Mouse (Mus musculus) cerebellum, adult 2 months (tissue): ENCODE measurements around the gene Gm527. TPM values are rescaled to one million over a fixed set of nuclear protein-coding genes. Genes with fewer than 3 reads are reported as not detected.
A peak's percentile ranks its signal among the peaks of the same experiment; 100 is the strongest.

Experiments
- DNase-seq, 2 experiments: peaks; one replicate each; pipeline ENCODE4 v3.0.0; 2021
- H3K27ac ChIP-seq: fragments of 200-500 bp; 2 replicates; pipeline ENCODE4 v1.5.1; 2012; ENCODE audit warnings: low read length, control low read depth, inconsistent platforms; ENCODE audit not compliant: insufficient read depth
- H3K27me3 ChIP-seq: fragments of 200-500 bp; 2 replicates; pipeline ENCODE4 v1.6.1; 2012; ENCODE audit warnings: inconsistent platforms, mild to moderate bottlenecking, low read length, moderate library complexity; ENCODE audit not compliant: control insufficient read depth, insufficient read depth
- H3K4me1 ChIP-seq: fragments of 200-500 bp; 2 replicates; pipeline ENCODE4 v1.6.1; 2011; ENCODE audit warnings: low read length; ENCODE audit not compliant: control insufficient read depth, insufficient read depth
- H3K4me3 ChIP-seq: fragments of 200-500 bp; replicated peaks from 2 replicates; pipeline ENCODE3; 2011; ENCODE audit warnings: mild to moderate bottlenecking, low read depth, low read length, control low read depth; ENCODE audit not compliant: insufficient read depth
- CTCF ChIP-seq: fragments of 200-500 bp; IDR thresholded peaks from 2 replicates; pipeline ENCODE4 v1.5.1; 2011; ENCODE audit warnings: low read depth, mild to moderate bottlenecking, control low read depth, low read length, moderate library complexity, borderline replicate concordance; ENCODE audit not compliant: insufficient read depth
- POLR2A ChIP-seq: fragments of 200-500 bp; IDR thresholded peaks from 2 replicates; pipeline ENCODE4 v1.6.1; 2011; ENCODE audit warnings: low read length, control low read depth, borderline replicate concordance; ENCODE audit not compliant: insufficient read depth
- WGBS: fragments of 180-500 bp; shearing (Covaris S2); methylation state at CpG from one replicate; pipeline ENCODE4 v1.1.7; 2018; 5-methylcytosine and 5-hydroxymethylcytosine counted together
- polyA plus RNA-seq: library from polyadenylated mRNA; depleted of rRNA; stranded (reverse); fragments of >200 nt; gene quantifications from 2 replicates; pipeline ENCODE4 v1.2.3, GENCODE M21; 2012

Gene Gm527
- polyA plus RNA-seq, 1 experiment: 9.0 TPM

DNA sequence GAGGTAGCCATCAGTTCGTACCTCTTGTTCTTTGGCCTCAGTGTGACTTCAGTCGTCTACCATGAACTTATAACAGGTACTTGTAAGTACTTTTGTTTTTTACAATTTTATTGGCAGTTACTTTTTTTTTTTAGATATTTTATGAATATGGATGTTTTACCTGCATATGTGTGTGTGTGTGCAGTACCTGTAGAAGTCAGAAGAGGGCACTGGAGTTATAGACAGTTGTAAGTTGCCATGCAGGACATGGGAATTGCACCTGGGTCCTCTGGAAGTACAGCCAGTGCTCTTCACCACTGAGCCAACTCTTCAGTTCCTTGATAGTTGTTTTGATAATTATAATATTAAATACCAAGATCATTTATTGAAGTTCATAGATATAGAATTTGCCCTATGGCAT, 19.8 kb downstream of the Gm527 start:
- WGBS: 84% methylated on average over 2 of the region's 2 CpGs
- Histone ChIP-seq H3K27ac (no peak overlapping the region), H3K4me1 (no peaks in the 10 kb centered on the region), H3K4me3 (no peak overlapping the region), H3K27me3 (no peaks in the 10 kb centered on the region)
- no peak for TF ChIP-seq CTCF
- TF ChIP-seq POLR2A: no peak
- DNase-seq: no peak

DNA sequence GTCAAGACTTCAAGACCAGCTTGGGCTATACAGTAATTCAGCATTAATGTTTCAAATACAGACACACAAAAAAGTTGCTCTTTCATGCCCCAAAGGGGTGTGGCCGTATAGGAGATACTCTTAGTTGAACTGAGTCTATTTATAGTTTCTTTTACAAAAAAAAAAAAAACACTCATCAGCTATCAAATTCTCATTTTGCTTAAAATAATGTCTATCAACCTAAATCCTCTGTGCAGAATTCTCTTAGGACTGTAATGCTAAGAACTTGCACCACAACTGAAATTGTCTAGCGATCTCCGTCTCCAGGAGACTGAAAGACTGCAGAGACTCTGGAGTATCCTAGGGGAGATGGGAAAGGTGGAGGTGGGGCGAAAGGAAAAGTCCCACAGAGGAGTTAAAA, 46.9 kb downstream of the Gm527 start:
- Histone ChIP-seq H3K4me3 (peak overlapping the region; percentile 93), H3K27ac (no peak overlapping the region), H3K4me1 (no peaks in the 10 kb centered on the region), H3K27me3 (no peaks in the 10 kb centered on the region)
- TF ChIP-seq CTCF: no peak
- no peak for TF ChIP-seq POLR2A
- WGBS: 18% methylated on average over 4 of the region's 4 CpGs
- no peak for DNase-seq

DNA sequence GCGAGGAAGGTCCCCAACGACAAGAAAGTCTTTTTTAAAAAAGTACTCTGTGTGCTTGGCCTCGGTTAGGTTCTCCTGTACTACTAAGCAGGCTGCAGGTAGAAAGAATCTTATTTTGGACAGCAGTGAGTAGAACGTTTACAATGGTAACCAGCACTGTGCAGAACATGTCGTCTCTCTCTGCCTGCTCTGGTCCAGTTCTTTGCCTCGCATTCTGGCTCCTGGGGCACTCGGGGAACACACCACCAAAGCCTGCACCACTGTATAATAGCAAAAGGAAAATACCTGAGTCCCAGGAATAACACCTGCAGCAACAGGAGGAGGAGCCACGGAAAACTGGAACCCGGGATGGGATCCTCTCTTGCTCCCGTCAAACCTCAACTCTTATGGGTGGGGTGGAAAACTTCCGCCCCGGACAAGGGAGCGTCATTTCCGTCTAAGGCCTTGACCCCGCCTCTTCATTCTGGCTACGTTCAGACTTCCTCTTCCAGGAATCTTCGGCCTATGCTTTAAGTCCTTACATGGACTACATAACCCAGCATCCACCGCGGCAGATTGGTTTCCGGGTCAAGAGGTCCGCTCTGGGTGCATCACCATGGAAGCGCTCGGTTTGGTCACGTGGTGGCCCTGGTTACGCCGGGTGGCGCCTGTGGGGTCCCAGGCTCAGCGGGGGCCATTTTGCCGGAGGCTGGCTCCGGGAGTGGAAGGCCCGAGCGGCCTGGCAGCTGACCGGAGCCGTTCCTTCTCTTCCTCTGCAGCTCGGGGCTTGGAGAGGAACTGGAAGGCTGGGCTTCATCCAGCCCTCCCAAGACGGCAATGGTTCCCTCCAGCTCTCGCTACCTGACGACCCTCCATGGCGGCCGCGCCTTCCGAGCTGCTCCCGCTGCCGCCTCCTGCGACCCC, 47.7 kb downstream of the Gm527 start, which contains the start of the genes Klhl28 and Togaram1:
Gene Klhl28, minus strand, starts transcription at position 411 of the 903 bp plus-strand sequence.
Gene Togaram1, plus strand, starts transcription at position 681 of the 903 bp plus-strand sequence.
- under 1% methylated on average over 45 of the region's 45 CpGs for WGBS
- TF ChIP-seq POLR2A (peak; percentile 72; the same call in 1 of the 2 replicates), CTCF (no peak)
- peak within 1 kb of the TSS; percentile 93 for H3K4me3 ChIP-seq
- peaks cover 2% of the 10 kb centered on the region; the same call in 1 of the 2 replicates for H3K4me1 ChIP-seq
- no peaks in the 10 kb centered on the region for H3K27me3 ChIP-seq
- peak; percentile 98 to 99 for DNase-seq
- H3K27ac ChIP-seq: peak within 1 kb of the TSS; percentile 45

DNA sequence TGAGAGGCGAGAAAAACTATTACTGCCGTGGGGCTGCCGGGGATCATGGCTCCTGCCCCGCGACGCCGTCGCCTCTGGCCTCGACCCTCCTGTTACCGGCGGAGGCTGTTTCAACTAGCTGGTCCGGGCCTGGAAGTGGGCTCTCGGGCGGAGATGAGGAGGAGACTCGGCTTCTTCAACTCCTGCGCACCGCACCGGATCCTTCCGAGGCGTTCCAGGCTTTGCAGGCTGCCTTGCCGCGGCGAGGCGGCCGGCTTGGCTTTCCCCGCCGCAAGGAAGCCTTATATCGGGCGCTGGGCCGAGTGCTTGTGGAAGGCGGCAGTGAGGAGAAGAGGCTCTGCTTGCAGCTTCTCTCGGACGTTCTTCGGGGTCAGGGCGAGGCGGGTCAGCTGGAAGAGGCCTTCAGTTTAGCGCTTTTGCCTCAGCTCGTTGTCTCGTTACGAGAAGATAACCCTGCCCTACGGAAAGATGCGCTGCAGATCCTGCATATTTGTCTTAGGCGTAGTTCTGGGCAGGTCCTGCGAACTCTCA, 48.5 kb downstream of the Gm527 start:
- Histone ChIP-seq H3K27ac (peak overlapping the region; percentile 45), H3K27me3 (no peaks in the 10 kb centered on the region), H3K4me3 (peak overlapping the region; percentile 75), H3K4me1 (peaks cover 7% of the 10 kb centered on the region; the same call in 1 of the 2 replicates)
- TF ChIP-seq POLR2A: no peak
- no peak for TF ChIP-seq CTCF
- WGBS: under 1% methylated on average over 44 of the region's 44 CpGs
- peak in 1 of 2 experiments; percentile 47 for DNase-seq

DNA sequence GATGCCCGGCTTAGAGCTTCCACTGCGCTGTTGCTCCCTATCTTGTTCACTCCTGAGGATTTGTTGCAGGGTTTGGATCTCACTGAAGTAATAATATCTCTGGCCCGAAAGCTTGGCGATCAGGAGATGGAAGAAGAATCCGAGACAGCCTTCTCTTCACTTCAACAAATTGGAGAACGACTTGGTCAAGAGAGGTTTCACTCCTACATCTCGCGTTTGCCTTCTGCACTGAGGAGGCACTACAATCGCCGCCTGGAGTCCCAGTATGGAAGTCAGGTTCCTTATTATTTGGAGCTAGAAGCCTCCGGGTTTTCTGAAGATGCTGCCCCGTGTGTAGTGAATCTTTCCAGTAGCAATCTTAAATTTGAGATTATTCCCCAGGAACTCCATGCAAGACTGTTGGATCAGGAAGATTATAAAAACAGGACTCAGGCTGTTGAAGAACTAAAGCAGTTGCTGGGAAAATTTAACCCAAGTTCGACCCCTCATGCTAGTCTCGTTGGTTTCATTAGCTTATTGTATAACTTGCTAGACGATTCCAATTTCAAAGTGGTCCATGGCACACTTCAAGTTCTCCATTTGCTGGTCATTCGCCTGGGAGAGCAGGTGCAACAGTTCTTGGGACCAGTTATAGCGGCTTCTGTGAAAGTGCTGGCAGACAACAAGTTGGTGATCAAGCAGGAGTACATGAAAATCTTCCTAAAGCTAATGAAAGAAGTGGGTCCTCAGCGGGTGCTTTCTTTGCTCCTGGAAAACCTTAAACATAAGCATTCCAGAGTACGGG, 49.1 kb downstream of the Gm527 start:
- peak overlapping the region; percentile 75 for H3K4me3 ChIP-seq
- 0 out of 2 replicates have a peak overlapping the region, but pooled peaks have one; percentile 45 for H3K27ac ChIP-seq
- peaks cover 7% of the 10 kb centered on the region; the same call in 1 of the 2 replicates for H3K4me1 ChIP-seq
- TF ChIP-seq POLR2A (no peak), CTCF (no peak)
- no peak for DNase-seq
- no peaks in the 10 kb centered on the region for H3K27me3 ChIP-seq
- 1% methylated on average over 19 of the region's 19 CpGs for WGBS

DNA sequence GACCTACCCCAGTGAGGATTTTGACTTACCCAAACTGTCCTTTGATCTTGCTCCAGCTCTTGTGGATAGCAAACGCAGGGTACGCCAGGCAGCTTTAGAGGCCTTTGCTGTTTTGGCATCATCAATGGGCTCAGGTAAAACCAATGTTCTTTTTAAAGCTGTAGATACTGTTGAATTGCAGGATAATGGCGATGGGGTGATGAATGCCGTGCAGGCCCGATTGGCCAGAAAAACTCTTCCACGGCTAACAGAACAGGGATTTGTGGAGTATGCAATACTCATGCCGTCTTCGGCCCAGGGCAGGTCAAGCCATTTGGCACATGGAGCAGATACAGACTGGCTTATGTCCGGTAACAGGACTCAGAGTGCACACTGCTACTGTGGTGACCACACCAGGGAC, 49.8 kb downstream of the Gm527 start:
- peak overlapping the region; percentile 75 for H3K4me3 ChIP-seq
- TF ChIP-seq CTCF (no peak), POLR2A (no peak)
- under 1% methylated on average over 9 of the region's 9 CpGs for WGBS
- 0 out of 2 replicates have a peak overlapping the region, but pooled peaks have one; percentile 26 for H3K27ac ChIP-seq
- peaks cover 10% of the 10 kb centered on the region; the same call in 1 of the 2 replicates for H3K4me1 ChIP-seq
- H3K27me3 ChIP-seq: no peaks in the 10 kb centered on the region
- peak; percentile 20 to 30 for DNase-seq

DNA sequence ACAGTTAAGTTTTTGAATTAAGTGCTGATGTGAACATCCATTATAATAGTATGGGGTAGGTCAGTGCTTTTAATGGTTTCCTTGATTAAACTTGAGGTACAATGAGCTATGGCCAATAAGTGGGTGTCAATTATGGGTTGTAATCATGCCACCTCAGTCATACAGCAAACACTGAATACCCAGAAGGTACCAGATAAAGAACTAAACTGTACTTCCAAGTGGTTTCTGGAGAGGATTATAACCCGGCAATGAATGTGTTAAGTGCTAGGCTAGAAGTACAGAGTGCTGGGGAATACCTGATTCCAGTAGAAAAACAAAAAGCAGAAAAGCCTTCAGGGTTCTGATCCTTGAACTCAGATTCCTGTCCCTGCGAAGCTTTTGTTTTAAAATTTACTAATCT, 50.4 kb downstream of the Gm527 start:
- Histone ChIP-seq H3K4me3 (peak overlapping the region; percentile 75), H3K27ac (no peak overlapping the region), H3K4me1 (peaks cover 10% of the 10 kb centered on the region; the same call in 1 of the 2 replicates), H3K27me3 (no peaks in the 10 kb centered on the region)
- DNase-seq: no peak
- 2% methylated on average over 2 of the region's 2 CpGs for WGBS
- TF ChIP-seq CTCF: no peak
- TF ChIP-seq POLR2A: no peak
